Mouse (Mus musculus) G1E (cell line): ENCODE data around the gene Erc2.

Experiments
- CTCF ChIP-seq: IDR thresholded peaks from 2 replicates; pipeline ENCODE4 v1.5.1; 2012; ENCODE audit warnings: low read depth, low read length, inconsistent platforms, mixed read lengths
- POLR2AphosphoS5 ChIP-seq: IDR thresholded peaks from 2 replicates; pipeline ENCODE4 v1.6.1; 2012; ENCODE audit warnings: low read depth, low read length, inconsistent platforms; ENCODE audit not compliant: insufficient replicate concordance

- TF ChIP-seq CTCF (no peak), POLR2AphosphoS5 (no peak)
Observed at GRCm38 (mm10) chr14:28331108-28331507, 708.9 kb downstream of the Erc2 start.
